Mouse (Mus musculus) kidney, embryonic 14.5 days (tissue): ENCODE data around the gene Olfr608. TPM values are rescaled to one million over a fixed set of nuclear protein-coding genes. Genes with fewer than 3 reads are reported as not detected.
"Not testable (repeated sequence)": the region's sequence is repeated elsewhere in the genome, so short reads cannot be mapped to it uniquely, and the experiment has no call there.

Source experiments
- ATAC-seq: fragments of 200-750 bp; cut with Nextera tagmentation; 2 replicates; pipeline ENCODE4 v1.8.0; 2017; ENCODE audit warnings: moderate number of reproducible peaks, mild to moderate bottlenecking, moderate TSS enrichment, moderate library complexity; ENCODE audit not compliant: low FRiP score, low TSS enrichment
- H3K27ac ChIP-seq: fragments of 300-500 bp; sonication (generic); 2 replicates; pipeline ENCODE4 v1.5.1; 2014; ENCODE audit warnings: low read depth, mild to moderate bottlenecking, low read length, moderate library complexity, mixed read lengths
- H3K27me3 ChIP-seq: fragments of 300-500 bp; sonication (generic); 2 replicates; pipeline ENCODE4 v1.6.1; 2014; ENCODE audit warnings: mild to moderate bottlenecking, low read length; ENCODE audit not compliant: control insufficient read depth, insufficient read depth
- H3K36me3 ChIP-seq: fragments of 300-500 bp; sonication (generic); 2 replicates; pipeline ENCODE4 v1.6.1; 2014; ENCODE audit warnings: low read length, mixed read lengths; ENCODE audit not compliant: control insufficient read depth, insufficient read depth
- H3K4me1 ChIP-seq: fragments of 300-500 bp; sonication (generic); 2 replicates; pipeline ENCODE4 v1.6.1; 2014; ENCODE audit warnings: low read length, mixed read lengths; ENCODE audit not compliant: control insufficient read depth, insufficient read depth
- H3K4me2 ChIP-seq: fragments of 300-500 bp; sonication (generic); replicated peaks from 2 replicates; pipeline ENCODE4 v1.6.1; 2014; ENCODE audit warnings: low read depth, mild to moderate bottlenecking, low read length
- H3K4me3 ChIP-seq: fragments of 300-500 bp; sonication (generic); 2 replicates; pipeline ENCODE4 v1.5.1; 2014; ENCODE audit warnings: mild to moderate bottlenecking, low read length
- H3K9ac ChIP-seq: fragments of 300-500 bp; sonication (generic); 2 replicates; pipeline ENCODE4 v1.6.1; 2014; ENCODE audit warnings: low read depth, mild to moderate bottlenecking, low read length, moderate library complexity
- H3K9me3 ChIP-seq: fragments of 300-500 bp; sonication (generic); 2 replicates; pipeline ENCODE4 v1.6.1; 2016; ENCODE audit warnings: low read length; ENCODE audit not compliant: control insufficient read depth
- WGBS: fragments of 180-500 bp; shearing (Covaris S2); extraction: QIAGEN DNeasy Blood & Tissue Kit; methylation state at CpG from one replicate; pipeline ENCODE4 v1.1.7; 2014; 5-methylcytosine and 5-hydroxymethylcytosine counted together
- polyA plus RNA-seq: library from polyadenylated mRNA; unstranded; fragments of >200 nt; fragmentation: Nextera tagmentation; extraction: Ambion mirVana; gene quantifications from 2 replicates; pipeline ENCODE4 v1.2.1, GENCODE M21; 2014

The Olfr608 gene
- not detected in 2 replicates for polyA plus RNA-seq

DNA sequence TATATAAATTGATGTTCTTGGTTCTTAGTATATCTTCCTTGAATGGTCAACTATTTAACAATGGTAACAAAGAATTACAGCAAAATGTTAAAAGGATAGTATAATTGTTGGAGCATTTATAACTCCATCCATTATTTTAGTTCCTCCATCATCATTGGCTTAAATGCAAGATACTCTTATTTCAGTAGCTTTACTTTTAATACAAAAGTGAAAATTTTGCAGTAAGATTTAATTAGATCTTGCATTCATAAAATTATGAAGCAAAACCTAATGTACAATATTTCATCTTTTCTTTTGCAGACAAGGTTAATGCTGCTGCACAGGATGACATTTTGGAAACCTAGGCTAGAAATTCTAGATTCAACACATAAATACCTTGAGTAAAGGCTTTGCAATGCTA, at the start of gene Olfr608:
Gene Olfr608, plus strand, starts transcription at position 301 of the 400 bp plus-strand sequence.
- Histone ChIP-seq H3K27ac (no peak within 1 kb of the TSS), H3K4me1 (no peaks in the 10 kb centered on the region), H3K9ac (no peak within 1 kb of the TSS), H3K36me3 (no peaks in the 10 kb centered on the region), H3K27me3 (no peaks in the 10 kb centered on the region), H3K9me3 (no peaks in the 10 kb centered on the region), H3K4me2 (no peak within 1 kb of the TSS), H3K4me3 (no peak within 1 kb of the TSS)
- no peak for ATAC-seq

DNA sequence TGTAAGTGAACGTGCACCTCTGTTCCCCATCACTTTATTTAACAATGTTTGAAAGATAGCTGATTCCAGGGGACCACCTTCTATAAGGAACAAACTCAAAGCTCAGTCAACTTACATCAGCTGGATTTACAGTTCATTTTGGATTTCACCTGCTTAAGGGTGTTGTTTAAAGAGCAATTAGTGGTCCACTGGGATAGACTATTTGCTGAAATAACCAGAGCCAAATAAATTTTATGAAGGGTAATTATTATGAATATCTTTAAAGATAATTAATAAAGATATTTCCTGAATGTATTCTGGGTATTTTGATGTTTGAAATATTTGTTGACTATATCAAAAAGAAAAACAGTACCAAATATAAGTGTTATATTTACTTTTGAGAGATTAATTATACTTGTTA, 24.3 kb upstream of the Olfr608 start, which contains the start of gene Olfr605:
Gene Olfr605, minus strand, starts transcription at position 101 of the 400 bp plus-strand sequence.
- Histone ChIP-seq H3K4me2 (no peak within 1 kb of the TSS), H3K4me3 (no peak within 1 kb of the TSS), H3K36me3 (no peaks in the 10 kb centered on the region), H3K4me1 (no peaks in the 10 kb centered on the region), H3K27ac (no peak within 1 kb of the TSS), H3K9me3 (no peaks in the 10 kb centered on the region), H3K9ac (no peak within 1 kb of the TSS), H3K27me3 (no peaks in the 10 kb centered on the region)
- ATAC-seq = no peak
- 97% methylated on average over 1 of the region's 1 CpGs for WGBS

DNA sequence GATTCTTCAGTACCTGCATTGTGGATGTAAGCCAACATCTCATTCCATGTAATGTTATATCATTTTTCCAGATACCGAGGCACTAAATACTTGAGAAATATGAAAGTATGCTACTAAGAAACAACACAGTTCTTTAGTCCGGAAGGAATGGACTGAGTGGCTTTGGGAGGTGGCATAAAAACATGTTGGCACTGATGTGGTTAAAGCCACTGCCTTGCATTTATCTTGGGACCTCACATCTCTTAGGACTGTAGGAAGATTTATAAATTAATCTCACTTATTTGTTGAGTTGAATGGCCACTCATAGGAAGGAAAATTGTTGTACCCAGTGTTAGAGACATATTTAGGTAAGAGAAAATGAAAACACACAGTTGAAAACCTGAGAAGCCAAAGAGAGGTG, 20.9 kb upstream of the Olfr608 start, which contains the start of gene Olfr606:
Gene Olfr606, plus strand, starts transcription at position 301 of the 400 bp plus-strand sequence.
- H3K4me1 ChIP-seq = no peaks in the 10 kb centered on the region
- no peak within 1 kb of the TSS for H3K4me3 ChIP-seq
- no peaks in the 10 kb centered on the region for H3K9me3 ChIP-seq
- no peak within 1 kb of the TSS for H3K9ac ChIP-seq
- WGBS = 86% methylated on average over 2 of the region's 2 CpGs
- H3K4me2 ChIP-seq = no peak within 1 kb of the TSS
- H3K27ac ChIP-seq = no peak within 1 kb of the TSS
- H3K27me3 ChIP-seq = no peaks in the 10 kb centered on the region
- no peak for ATAC-seq
- H3K36me3 ChIP-seq = no peaks in the 10 kb centered on the region

DNA sequence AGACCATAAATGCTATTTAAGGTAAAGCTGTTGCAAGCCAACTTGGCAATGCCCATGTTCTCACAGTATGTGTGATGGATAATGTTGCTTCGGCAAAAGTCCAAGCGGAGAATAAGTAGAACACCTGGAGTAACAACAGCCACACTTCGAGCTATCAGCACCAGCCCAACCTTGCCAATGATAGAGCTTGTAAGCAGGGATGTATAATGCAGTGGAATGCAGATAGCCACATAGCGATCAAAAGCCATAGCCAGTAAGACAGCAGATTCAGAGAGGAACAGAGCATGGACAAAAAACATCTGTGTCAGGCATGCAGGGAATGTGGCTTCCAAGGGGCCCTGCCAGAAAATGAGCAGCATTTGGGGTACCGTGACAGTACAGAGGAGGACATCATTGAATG, 9.1 kb upstream of the Olfr608 start:
- H3K27me3 ChIP-seq = no peaks in the 10 kb centered on the region
- H3K27ac ChIP-seq = no peak overlapping the region
- H3K9ac ChIP-seq = no peak overlapping the region
- WGBS = 88% methylated on average over 5 of the region's 5 CpGs
- H3K4me3 ChIP-seq = no peak overlapping the region
- H3K4me2 ChIP-seq = no peak overlapping the region
- ATAC-seq = no peak
- H3K9me3 ChIP-seq = no peaks in the 10 kb centered on the region
- no peaks in the 10 kb centered on the region for H3K4me1 ChIP-seq
- no peaks in the 10 kb centered on the region for H3K36me3 ChIP-seq

DNA sequence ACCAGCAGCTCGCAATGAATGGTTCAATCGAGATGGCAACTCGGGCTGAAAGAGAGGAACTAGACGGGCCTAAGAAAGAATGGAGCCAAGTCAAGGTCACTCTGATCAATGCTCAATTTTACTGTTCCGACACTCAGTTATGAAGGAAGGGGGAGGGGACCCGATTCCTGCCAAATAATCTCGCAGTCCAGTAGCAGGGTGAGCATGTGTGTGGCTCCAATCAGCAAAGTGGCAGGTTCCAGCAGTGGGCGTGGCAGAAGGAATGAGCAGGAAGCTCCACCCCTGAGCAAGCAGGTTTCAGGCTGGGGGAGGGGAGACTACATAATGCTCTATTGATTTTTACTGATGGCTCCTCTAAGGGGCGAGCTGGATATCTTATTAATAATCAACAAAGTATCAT, 7.4 kb downstream of the Olfr608 start:
- H3K9ac ChIP-seq, H3K4me3 ChIP-seq, H3K27me3 ChIP-seq, H3K4me2 ChIP-seq, ATAC-seq, H3K4me1 ChIP-seq, H3K27ac ChIP-seq, H3K36me3 ChIP-seq, H3K9me3 ChIP-seq: not testable (repeated sequence)
- WGBS = 87% methylated on average over 9 of the region's 9 CpGs

DNA sequence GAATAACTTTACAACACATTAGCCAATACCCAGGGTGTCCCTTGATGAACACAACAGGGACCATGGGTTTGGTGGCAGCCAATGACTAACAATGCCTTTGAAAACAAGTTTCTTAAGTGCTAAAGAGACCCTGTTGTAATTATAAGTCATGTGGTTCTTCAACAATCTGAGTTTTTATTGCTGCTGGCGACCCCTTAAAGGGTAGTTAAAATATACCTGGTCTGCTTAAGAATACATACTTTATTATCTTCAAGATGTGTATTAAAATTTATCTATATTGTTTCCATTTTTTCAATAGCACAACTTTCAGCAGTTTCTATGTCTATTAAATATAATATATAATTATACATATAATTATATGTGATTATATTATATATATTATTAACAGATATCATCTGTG, 28.3 kb downstream of the Olfr608 start, which contains the start of gene Olfr609:
Gene Olfr609, minus strand, starts transcription at position 101 of the 400 bp plus-strand sequence.
- no peak for ATAC-seq
- H3K9ac ChIP-seq = no peak within 1 kb of the TSS
- H3K27ac ChIP-seq = no peak within 1 kb of the TSS
- H3K4me2 ChIP-seq = no peak within 1 kb of the TSS
- 66% methylated on average over 1 of the region's 1 CpGs for WGBS
- no peaks in the 10 kb centered on the region for H3K27me3 ChIP-seq
- H3K4me3 ChIP-seq = no peak within 1 kb of the TSS
- H3K9me3 ChIP-seq = no peaks in the 10 kb centered on the region
- no peaks in the 10 kb centered on the region for H3K4me1 ChIP-seq
- H3K36me3 ChIP-seq = no peaks in the 10 kb centered on the region

DNA sequence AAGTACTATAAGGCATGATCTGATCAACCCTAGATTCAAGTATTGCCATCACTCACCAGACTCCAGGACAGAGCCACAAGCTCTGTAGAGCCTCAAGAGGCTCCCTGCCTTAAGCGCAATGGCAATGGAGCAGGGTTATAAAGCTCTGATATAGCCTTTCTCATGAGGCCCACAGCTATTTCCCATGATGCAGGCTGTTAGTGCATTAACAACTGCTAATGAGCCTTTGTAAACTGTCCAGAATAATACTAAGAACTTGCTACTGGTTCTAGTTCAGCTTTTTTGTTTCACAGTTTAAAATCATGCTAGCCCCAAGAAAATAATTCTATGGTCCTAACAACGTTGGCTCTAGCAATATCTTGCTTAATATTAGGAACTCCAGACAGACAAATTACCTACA, 42.3 kb downstream of the Olfr608 start, which contains the start of gene Olfr610:
Gene Olfr610, minus strand, starts transcription at position 101 of the 400 bp plus-strand sequence.
- Histone ChIP-seq H3K36me3 (no peaks in the 10 kb centered on the region), H3K4me1 (no peaks in the 10 kb centered on the region), H3K27me3 (no peaks in the 10 kb centered on the region), H3K27ac (no peak within 1 kb of the TSS), H3K4me2 (no peak within 1 kb of the TSS), H3K4me3 (no peak within 1 kb of the TSS), H3K9ac (no peak within 1 kb of the TSS), H3K9me3 (no peaks in the 10 kb centered on the region)
- ATAC-seq = no peak
- 86% methylated on average over 2 of the region's 2 CpGs for WGBS

DNA sequence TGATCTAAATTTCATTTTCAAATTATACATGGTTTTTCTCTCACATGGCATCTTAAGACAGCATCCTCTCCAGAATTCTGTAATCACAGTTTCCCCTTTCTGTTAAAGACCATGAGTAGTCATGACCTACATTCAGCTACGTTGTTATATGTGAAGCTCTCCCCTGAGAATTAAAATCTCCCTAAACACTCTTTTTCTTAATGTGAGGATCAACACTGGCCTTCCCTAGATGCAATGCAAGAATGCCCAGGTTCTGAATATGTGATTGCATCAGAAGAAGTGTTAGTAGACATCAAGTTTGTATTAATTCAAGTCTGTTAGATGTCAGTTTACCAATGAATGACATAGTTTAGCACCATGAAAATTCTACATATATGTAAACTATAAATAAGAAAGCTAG, 51.1 kb downstream of the Olfr608 start, which contains the start of gene Olfr611:
Gene Olfr611, minus strand, starts transcription at position 101 of the 400 bp plus-strand sequence.
- H3K9ac ChIP-seq, H3K9me3 ChIP-seq, H3K4me3 ChIP-seq, H3K27ac ChIP-seq, H3K36me3 ChIP-seq, H3K4me1 ChIP-seq, H3K27me3 ChIP-seq, ATAC-seq, H3K4me2 ChIP-seq: not testable (repeated sequence)
- 71% methylated on average over 1 of the region's 1 CpGs for WGBS
